Mouse (Mus musculus): ENCODE results near the gene Mup18. TPM values are rescaled to one million over a fixed set of nuclear protein-coding genes. Genes with fewer than 3 reads are reported as not detected.
"Not testable (repeated sequence)": the region's sequence is repeated elsewhere in the genome, so short reads cannot be mapped to it uniquely, and the experiment has no call there.

Mup18 gene
- polyA plus RNA-seq (2012; rRNA removed): not detected in 2 replicates

- not testable (repeated sequence) for DNase-seq (ENCODE audit: low read depth)
Observed at GRCm38 (mm10) chr4:61674036-61674435, at the start of gene Mup18. Mup18 (minus strand) TSS chr4:61674136.

GRCm38 (mm10) chr4:61714296-61714695 lies 40.4 kb upstream of the Mup18 start:
- not testable (repeated sequence) for DNase-seq (ENCODE audit: low read depth)

Other genes starting within 250 kb of the Mup18 start
- gene Mup15, start 234.4 kb downstream of the Mup18 start, polyA plus RNA-seq (2012; rRNA removed): not detected in 2 replicates
- gene Mup16, start 154.6 kb downstream of the Mup18 start, polyA plus RNA-seq (2012; rRNA removed): not detected in 2 replicates
- not detected in 2 replicates for gene Mup17, start 78.3 kb downstream of the Mup18 start, polyA plus RNA-seq (2012; rRNA removed)
- gene Mup19, start 108.1 kb upstream of the Mup18 start, polyA plus RNA-seq (2012; rRNA removed): not detected in 2 replicates
- 0.20 and 0.51 TPM in 2 replicates for gene Mup5, start 161.1 kb upstream of the Mup18 start, polyA plus RNA-seq (2012; rRNA removed)